Mouse (Mus musculus) testis, adult 2 months (tissue): ENCODE measurements around the gene Ugdh. TPM values are rescaled to one million over a fixed set of nuclear protein-coding genes. Genes with fewer than 3 reads are reported as not detected.
"Not testable (repeated sequence)": the region's sequence is repeated elsewhere in the genome, so short reads cannot be mapped to it uniquely, and the experiment has no call there.

Source experiments
- H3K27ac ChIP-seq: fragments of 200-500 bp; 2 replicates; pipeline ENCODE4 v1.5.1; 2012; ENCODE audit warnings: low read depth, low read length; ENCODE audit not compliant: control insufficient read depth, insufficient read depth
- H3K27me3 ChIP-seq: fragments of 200-500 bp; 2 replicates; pipeline ENCODE4 v1.6.1; 2012; ENCODE audit warnings: mild to moderate bottlenecking, low read length, moderate library complexity; ENCODE audit not compliant: control insufficient read depth, insufficient read depth
- H3K36me3 ChIP-seq: fragments of 200-500 bp; 2 replicates; pipeline ENCODE4 v1.6.1; 2012; ENCODE audit warnings: mild to moderate bottlenecking, low read length; ENCODE audit not compliant: control insufficient read depth, insufficient read depth
- H3K4me1 ChIP-seq: fragments of 200-500 bp; 2 replicates; pipeline ENCODE4 v1.6.1; 2012; ENCODE audit warnings: low read length; ENCODE audit not compliant: control insufficient read depth, insufficient read depth
- H3K4me3 ChIP-seq: fragments of 200-500 bp; 2 replicates; pipeline ENCODE4 v1.5.1; 2012; ENCODE audit warnings: low read depth, mild to moderate bottlenecking, low read length, moderate library complexity, mixed read lengths; ENCODE audit not compliant: control insufficient read depth
- CTCF ChIP-seq: fragments of 200-500 bp; IDR thresholded peaks from 2 replicates; pipeline ENCODE4 v1.5.1; 2012; ENCODE audit warnings: low read depth, mild to moderate bottlenecking, inconsistent platforms, low read length, moderate library complexity; ENCODE audit not compliant: control insufficient read depth, insufficient read depth, insufficient replicate concordance
- POLR2A ChIP-seq: fragments of 200-500 bp; IDR thresholded peaks from 2 replicates; pipeline ENCODE4 v1.6.1; 2012; ENCODE audit warnings: low read depth, mild to moderate bottlenecking, inconsistent platforms, low read length, moderate library complexity; ENCODE audit not compliant: control insufficient read depth
- polyA plus RNA-seq: library from polyadenylated mRNA; depleted of rRNA; stranded (reverse); fragments of >200 nt; gene quantifications from 2 replicates; pipeline ENCODE4 v1.2.3, GENCODE M21; 2012; rRNA removed

Ugdh gene
- polyA plus RNA-seq: 1.3 TPM in 2 replicates

DNA sequence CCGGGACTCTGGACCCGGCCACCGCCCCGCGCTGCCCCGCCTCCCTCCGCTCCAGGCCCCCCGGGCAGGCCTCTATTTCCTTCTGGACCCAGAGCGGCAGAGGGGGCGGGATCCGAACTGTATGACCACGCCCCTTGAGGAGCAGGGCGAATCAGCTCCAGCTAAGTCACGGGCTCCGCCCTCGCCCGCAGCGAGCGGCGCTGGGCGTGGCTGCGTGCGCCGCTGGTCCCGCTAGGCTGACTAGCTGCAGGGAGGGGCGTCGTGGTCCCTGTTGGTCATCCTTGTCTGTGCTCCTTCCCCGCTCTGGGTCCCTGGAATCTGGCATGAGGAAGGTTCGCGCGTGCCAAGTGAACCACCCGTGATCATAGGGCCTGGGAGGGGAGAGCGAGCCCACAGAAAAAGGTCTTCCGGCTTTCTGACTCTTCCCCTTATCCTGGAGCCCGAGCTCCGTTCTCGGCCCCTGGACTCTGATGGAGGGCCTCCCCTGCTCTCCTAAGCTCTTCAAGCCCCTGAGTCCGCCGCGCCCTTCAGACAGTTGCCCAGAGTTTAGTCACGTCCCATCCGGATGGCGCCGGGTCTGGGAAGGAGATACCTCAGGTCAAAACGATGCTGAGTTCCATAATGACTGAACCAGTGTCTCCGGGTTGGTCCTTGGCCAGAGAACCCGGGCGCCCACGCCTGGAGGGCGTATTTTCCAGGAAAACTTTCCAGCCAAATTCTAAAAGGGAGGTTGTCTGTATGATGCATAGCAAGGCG, at the start of gene Ugdh:
Ugdh (minus strand) TSS at position 144 of the 756 bp plus-strand sequence.
- no peaks in the 10 kb centered on the region for H3K36me3 ChIP-seq
- peak within 1 kb of the TSS; percentile 93 for H3K4me3 ChIP-seq
- peak within 1 kb of the TSS; percentile 78 for H3K27ac ChIP-seq
- H3K4me1 ChIP-seq: peaks cover 7% of the 10 kb centered on the region
- H3K27me3 ChIP-seq: no peaks in the 10 kb centered on the region
- peak; percentile 81 for TF ChIP-seq POLR2A
- no peak for TF ChIP-seq CTCF

DNA sequence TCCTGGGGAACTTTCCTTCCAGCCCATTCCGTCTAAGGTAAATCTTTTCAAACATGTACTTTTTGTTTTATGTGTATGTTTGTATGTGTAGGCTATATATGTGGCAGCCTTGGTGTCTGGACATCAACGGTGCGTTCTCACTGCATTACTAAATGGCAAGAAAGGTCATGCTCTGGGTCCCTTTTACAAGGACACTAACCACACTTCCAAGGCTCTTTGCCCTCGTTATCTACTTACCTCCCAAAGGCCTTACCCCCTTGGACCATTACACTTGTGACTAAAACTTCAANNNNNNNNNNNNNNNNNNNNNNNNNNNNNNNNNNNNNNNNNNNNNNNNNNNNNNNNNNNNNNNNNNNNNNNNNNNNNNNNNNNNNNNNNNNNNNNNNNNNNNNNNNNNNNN, 47.2 kb upstream of the Ugdh start:
- H3K4me3 ChIP-seq: no peak overlapping the region

DNA sequence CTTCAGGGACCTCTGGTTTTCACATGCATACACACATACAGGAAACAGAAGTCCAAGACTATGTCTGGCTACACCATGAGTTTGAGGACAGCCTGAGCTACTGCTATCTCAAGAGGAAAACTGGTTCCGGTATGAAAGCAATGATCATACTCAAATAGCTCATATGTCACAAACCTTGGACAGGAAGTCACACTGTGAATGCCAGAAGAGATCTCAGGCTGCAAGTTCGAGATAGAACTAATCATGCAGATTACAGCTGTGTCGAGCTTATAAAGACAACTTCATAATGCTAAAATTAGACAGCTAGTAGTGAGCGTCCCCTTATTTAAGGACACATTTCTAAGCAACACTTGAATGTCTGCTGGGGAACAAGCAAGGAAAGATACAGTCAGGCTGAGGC, 44.8 kb upstream of the Ugdh start:
- Histone ChIP-seq H3K4me3 (no peak overlapping the region), H3K36me3 (no peaks in the 10 kb centered on the region), H3K27ac (no peak overlapping the region), H3K4me1 (no peaks in the 10 kb centered on the region), H3K27me3 (no peaks in the 10 kb centered on the region)
- TF ChIP-seq CTCF: no peak
- no peak for TF ChIP-seq POLR2A

More for the DNA sequence above, 47.2 kb upstream of the Ugdh start:
- TF ChIP-seq CTCF (no peak), POLR2A (no peak)
- Histone ChIP-seq H3K4me1 (peaks cover 3% of the 10 kb centered on the region; the same call in 1 of the 2 replicates), H3K27ac (no peak overlapping the region), H3K27me3 (no peaks in the 10 kb centered on the region), H3K36me3 (no peaks in the 10 kb centered on the region)

DNA sequence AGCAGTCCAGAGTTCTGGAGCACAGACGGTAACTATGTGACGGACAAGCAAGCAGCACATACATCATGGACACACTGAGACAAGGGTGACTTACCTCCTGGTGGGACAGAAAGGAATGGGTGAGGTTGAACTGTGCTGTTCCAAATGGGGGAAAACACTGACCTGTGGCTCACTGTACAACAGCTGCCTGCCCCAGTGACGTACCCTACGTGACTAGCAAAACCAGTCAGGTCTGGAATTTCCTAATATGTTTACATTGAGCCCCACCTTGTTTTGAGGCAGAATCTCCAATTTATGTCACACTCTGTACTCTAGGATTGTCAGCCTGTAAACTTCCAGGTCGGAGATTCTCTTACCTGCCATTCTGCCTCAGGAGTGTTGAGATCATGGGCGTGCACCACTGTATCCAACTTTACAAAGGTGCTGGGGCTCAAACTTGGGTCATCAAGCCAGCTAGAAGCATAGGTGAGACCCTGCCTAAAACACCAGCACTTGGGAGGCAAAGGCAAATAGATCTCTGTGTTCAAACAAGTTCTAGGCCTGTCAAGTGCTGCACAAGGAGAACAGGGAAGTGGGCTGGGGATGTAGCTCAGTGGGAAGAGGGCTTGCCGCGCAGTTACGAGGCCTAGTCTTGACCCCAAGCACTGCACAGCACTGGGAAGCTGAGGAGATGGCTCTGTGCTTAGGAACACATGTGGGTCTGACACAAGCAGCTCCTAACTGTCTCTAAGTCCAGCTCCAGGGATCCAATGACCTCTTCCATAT, 44.1 kb upstream of the Ugdh start:
- H3K4me3 ChIP-seq: no peak overlapping the region
- no peaks in the 10 kb centered on the region for H3K27me3 ChIP-seq
- no peaks in the 10 kb centered on the region for H3K36me3 ChIP-seq
- no peaks in the 10 kb centered on the region for H3K4me1 ChIP-seq
- H3K27ac ChIP-seq: no peak overlapping the region
- TF ChIP-seq CTCF: no peak
- TF ChIP-seq POLR2A: no peak

DNA sequence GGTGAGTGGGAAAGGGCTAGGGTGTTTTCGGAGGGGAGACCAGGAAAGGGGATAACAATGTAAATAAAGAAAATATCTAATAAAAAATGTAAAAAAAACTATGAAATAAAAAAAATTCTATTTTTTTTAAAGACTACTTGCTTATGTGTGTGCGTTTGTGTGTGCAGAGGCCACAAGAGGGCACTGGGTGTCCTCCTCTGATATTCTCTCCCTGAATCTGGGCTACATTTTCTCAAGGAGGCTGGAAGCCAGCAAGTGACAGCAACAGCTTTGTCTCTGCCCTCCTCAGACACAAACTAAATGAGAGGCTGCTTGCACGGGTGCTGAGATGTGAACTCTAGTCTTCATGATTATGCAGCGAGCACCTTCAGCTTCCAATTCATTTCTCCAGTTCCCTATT, 42.5 kb upstream of the Ugdh start:
- no peak for TF ChIP-seq POLR2A
- TF ChIP-seq CTCF: no peak
- no peak overlapping the region for H3K27ac ChIP-seq
- no peaks in the 10 kb centered on the region for H3K4me1 ChIP-seq
- no peak overlapping the region for H3K4me3 ChIP-seq
- no peaks in the 10 kb centered on the region for H3K36me3 ChIP-seq
- H3K27me3 ChIP-seq: no peaks in the 10 kb centered on the region

GRCm38 (mm10) chr5:65476739-65477138, 41.0 kb upstream of the Ugdh start:
- H3K4me1 ChIP-seq, H3K4me3 ChIP-seq, H3K36me3 ChIP-seq, H3K27me3 ChIP-seq, H3K27ac ChIP-seq: not testable (repeated sequence)

GRCm38 (mm10) chr5:65475806-65476205, 40.1 kb upstream of the Ugdh start:
- H3K36me3 ChIP-seq: no peaks in the 10 kb centered on the region
- H3K27me3 ChIP-seq: no peaks in the 10 kb centered on the region
- H3K4me1 ChIP-seq: no peaks in the 10 kb centered on the region
- TF ChIP-seq CTCF (no peak), POLR2A (no peak)
- no peak overlapping the region for H3K27ac ChIP-seq
- H3K4me3 ChIP-seq: no peak overlapping the region
